Mouse (Mus musculus) brown adipose tissue, adult 24 weeks (tissue): Measurements from ENCODE around the gene Gm49380. TPM values are rescaled to one million over a fixed set of nuclear protein-coding genes. Genes with fewer than 3 reads are reported as not detected.

Source experiments
- H3K27ac ChIP-seq: fragments of 200-500 bp; replicated peaks from 2 replicates; pipeline ENCODE4 v1.5.1; 2012; ENCODE audit warnings: low read depth, mild to moderate bottlenecking, low read length
- H3K4me1 ChIP-seq: fragments of 200-500 bp; 2 replicates; pipeline ENCODE4 v1.6.1; 2012; ENCODE audit warnings: low read length, mixed read lengths; ENCODE audit not compliant: control insufficient read depth, insufficient read depth, insufficient read length
- H3K4me3 ChIP-seq: fragments of 200-500 bp; 2 replicates; pipeline ENCODE4 v1.5.1; 2012; ENCODE audit warnings: low read depth, mild to moderate bottlenecking, low read length, moderate library complexity; ENCODE audit not compliant: insufficient read depth
- polyA plus RNA-seq: library from polyadenylated mRNA; stranded (reverse); fragments of >200 nt; gene quantifications from 2 replicates; pipeline ENCODE4 v1.2.4, GENCODE M21; 2012; ENCODE audit not compliant: missing spikeins, insufficient read depth, insufficient read length

Gene Gm49380
- polyA plus RNA-seq, 1 experiment: not detected

DNA sequence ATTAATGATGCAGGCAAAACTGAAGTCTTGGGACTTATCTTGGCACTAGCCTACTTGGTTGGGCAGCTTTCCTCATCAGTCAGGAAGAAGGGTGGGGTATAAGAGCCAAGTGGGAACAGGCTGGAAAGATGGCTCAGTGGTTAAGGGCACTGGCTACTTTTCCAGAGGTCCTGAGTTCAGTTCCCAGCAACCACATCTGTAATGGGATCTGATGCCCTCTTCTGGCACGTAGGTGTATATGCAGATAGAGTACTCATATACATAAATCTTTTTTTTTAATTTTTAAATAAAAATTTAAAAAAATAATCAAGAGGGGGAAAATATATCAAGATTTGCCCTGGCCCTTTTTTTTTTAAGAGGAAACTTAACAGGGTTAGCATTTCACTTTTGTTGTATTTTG lies 48.1 kb downstream of the Gm49380 start:
- no peak overlapping the region for H3K27ac ChIP-seq
- no peak overlapping the region for H3K4me3 ChIP-seq
- H3K4me1 ChIP-seq: peaks cover 3% of the 10 kb centered on the region; the same call in 1 of the 2 replicates

DNA sequence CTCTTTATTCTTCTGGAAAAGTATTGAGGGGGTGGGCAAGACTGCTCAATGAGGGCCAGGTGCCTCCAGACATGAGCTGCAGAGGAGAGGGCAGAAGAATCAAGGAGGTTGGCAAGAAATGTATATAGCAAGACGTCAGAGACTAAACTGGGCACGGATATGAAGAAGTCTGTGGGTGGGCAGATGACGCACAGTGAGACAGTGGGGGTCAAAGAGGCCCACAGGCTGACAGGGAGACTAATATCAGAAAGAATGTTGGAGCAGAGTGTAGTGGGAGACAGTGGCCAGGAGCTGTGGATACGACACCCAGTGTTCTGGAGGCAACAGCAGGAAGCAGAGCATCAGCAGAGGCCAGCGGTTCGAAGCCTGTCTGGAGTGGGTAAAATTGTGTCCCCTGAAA lies 54.7 kb downstream of the Gm49380 start:
- no peak overlapping the region for H3K4me3 ChIP-seq
- H3K4me1 ChIP-seq: no peaks in the 10 kb centered on the region
- no peak overlapping the region for H3K27ac ChIP-seq

DNA sequence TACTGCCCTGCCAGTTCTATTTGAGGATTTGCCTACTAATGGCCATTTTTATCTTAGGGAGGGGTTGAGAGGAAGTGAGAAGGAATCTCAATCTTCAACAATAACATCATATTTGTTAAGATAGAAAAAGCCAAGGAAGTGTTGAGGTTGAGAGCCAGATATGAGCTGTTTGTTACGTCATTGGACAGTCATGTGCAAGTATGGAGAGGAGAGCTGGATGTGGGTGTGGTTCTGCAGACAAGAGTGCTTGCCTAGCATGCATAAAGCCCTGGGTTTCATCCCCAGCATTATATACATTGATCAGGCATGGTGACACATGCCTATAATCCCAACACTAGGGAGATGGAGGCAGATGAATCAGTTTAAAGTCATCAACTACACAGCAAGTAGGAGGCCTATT lies 59.4 kb downstream of the Gm49380 start:
- H3K4me1 ChIP-seq: no peaks in the 10 kb centered on the region
- no peak overlapping the region for H3K4me3 ChIP-seq
- H3K27ac ChIP-seq: no peak overlapping the region

DNA sequence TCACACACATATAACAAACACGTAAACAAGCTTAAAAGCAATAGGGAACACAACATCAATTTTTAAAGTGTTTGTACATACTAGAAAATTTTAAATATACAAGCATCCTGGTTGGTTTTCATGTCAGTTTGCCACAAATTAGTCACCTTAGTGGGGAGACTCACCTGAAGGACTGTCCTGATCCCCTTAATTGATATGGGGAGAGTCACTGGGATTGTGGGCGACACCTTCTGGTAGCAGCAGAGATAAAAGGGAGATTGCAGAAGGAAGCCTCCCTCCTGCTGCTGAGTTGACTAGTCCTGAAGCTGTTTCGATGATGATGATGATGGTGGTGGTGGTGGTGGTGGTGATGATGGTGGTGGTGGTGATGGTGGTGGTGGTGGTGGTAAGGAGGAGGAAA lies 60.4 kb downstream of the Gm49380 start:
- Histone ChIP-seq H3K27ac (no peak overlapping the region), H3K4me3 (no peak overlapping the region), H3K4me1 (no peaks in the 10 kb centered on the region)

DNA sequence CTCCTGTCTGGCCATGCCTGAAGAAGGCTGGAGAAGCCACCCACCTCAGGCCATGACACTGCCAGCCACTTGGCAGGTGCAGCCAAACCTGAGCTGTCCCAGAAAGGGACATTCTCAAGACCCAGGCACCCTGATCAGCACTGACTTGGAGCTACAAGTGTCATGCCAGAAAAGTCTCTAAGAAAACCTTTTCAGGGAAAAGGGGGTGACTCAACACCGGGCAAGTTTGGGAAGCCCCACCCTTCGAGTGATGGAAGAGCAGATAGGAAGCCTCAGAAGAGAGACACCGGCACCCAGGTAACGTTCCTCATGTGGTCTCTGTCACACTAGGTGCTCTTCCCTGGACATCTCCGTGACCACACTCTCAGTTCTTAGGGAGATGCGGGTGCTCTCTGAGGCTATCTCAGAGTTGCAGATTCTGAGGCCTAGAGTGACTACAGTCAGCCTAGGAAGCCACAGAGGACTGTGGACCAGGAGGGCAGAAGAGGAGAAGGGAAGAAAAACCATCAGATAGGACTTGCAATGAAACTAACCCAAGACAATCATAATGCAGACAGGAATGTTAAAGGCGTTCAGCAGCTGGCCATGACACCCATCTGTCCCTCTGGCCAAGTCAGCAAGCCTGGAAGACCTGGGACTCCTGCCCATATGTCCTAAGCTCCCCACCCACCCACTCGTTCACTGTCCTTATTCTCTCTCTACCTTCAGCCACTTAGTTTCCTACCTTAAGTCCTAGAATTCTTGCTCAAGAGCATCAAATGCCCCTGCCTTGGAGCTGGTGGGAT lies 63.7 kb downstream of the Gm49380 start:
- no peak overlapping the region for H3K27ac ChIP-seq
- no peaks in the 10 kb centered on the region for H3K4me1 ChIP-seq
- no peak overlapping the region for H3K4me3 ChIP-seq

DNA sequence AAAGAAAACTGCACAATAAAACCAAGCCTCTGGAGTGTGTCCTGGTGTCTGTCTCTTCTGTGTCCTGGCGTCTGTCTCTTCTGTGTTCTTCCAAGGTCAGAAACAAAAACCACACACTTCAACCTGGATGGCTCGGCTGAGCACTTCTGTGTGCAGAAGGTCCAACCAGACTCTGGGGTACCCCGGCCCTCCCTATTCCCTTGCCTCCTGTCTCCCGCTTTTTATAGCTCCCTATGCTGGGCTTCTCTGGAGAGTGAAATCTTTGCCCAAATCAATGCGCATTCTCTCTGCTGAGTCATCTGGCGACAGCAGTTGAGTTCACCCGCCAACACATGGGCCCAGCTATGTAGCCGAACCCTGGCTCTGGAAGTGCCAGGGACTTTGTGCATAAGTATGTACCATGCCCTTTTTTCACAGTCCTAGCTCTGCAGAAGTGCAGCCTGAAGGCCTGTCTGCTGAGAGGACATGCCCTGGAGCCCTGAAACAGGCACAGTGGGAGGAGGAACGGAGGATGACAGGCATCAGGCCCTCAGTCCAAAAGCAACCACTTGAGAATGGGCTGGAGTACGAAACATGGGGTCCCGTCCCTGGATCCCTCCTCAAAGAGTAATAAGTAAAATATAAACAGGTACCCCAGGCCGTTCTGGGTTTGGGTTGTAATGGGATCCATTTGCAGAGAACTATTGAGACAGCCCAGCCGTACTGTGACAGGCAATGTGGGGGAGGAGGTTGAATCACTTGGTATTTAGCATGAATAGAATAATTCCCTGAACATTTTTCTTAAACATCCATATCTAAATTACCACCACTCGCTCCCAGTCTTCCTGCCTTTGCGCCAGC lies 64.5 kb downstream of the Gm49380 start:
- Histone ChIP-seq H3K27ac (no peak overlapping the region), H3K4me3 (no peak overlapping the region), H3K4me1 (no peaks in the 10 kb centered on the region)

DNA sequence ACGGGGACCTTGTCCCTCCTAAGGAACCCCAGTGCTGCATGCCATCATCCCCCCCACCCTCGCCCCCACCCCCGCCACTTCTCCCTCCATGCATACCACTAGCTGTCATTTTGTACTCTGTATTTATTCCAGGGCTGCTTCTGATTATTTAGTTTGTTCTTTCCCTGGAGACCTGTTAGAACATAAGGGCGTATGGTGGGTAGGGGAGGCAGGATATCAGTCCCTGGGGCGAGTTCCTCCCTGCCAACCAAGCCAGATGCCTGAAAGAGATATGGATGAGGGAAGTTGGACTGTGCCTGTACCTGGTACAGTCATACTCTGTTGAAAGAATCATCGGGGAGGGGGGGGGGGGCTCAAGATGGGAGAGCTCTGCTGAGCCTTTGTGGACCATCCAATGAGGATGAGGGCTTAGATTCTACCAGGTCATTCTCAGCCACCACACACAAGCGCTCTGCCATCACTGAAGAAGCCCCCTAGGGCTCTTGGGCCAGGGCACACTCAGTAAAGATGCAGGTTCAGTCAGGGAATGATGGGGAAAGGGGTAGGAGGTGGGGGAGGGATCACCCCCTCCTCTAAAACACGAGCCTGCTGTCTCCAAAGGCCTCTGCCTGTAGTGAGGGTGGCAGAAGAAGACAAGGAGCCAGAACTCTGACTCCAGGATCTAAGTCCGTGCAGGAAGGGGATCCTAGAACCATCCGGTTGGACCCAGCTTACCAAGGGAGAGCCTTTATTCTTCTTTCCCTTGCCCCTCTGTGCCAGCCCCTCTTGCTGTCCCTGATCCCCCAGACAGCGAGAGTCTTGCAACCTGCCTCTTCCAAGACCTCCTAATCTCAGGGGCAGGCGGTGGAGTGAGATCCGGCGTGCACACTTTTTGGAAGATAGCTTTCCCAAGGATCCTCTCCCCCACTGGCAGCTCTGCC lies 65.5 kb downstream of the Gm49380 start:
- Histone ChIP-seq H3K4me1 (no peaks in the 10 kb centered on the region), H3K4me3 (no peak overlapping the region), H3K27ac (no peak overlapping the region)

DNA sequence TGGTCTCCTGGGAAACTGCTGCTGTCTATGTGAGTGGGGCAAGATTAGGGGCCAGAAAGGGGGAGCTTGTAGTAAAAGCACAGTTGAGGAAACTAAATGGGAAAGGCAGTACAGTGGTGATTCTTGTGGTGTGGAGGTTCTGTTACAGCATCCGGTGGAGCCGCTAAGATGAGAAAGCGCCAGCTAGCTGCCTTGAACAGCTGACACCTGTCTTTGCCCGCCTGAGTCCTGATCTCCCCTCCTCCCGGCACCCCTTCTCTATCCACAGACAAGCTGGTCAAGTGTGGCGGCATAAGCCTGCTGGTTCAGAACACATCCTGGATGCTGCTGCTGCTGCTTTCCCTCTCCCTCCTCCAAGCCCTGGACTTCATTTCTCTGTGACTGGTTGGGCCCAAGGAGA lies 66.2 kb downstream of the Gm49380 start:
- H3K27ac ChIP-seq: no peak overlapping the region
- H3K4me3 ChIP-seq: no peak overlapping the region

DNA sequence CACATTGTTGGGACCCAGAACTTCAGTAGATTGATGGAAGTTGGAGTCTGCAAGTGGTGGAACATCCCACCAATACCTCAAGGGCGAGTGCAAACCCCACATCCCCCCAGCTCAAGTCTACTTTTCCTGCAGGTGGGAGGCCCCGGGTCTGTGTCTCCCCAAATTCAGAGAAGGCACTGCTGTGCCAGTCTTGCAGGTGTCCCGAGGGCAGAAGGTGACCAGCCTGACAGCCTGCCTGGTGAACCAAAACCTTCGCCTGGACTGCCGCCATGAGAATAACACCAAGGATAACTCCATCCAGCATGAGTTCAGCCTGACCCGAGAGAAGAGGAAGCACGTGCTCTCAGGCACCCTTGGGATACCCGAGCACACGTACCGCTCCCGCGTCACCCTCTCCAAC lies 66.9 kb downstream of the Gm49380 start:
- no peak overlapping the region for H3K4me3 ChIP-seq
- 0 out of 2 replicates have a peak, but pooled peaks cover 2% of the 10 kb centered on the region for H3K4me1 ChIP-seq
- H3K27ac ChIP-seq: no peak overlapping the region

More for the DNA sequence above, 66.2 kb downstream of the Gm49380 start:
- H3K4me1 ChIP-seq: 0 out of 2 replicates have a peak, but pooled peaks cover 2% of the 10 kb centered on the region

DNA sequence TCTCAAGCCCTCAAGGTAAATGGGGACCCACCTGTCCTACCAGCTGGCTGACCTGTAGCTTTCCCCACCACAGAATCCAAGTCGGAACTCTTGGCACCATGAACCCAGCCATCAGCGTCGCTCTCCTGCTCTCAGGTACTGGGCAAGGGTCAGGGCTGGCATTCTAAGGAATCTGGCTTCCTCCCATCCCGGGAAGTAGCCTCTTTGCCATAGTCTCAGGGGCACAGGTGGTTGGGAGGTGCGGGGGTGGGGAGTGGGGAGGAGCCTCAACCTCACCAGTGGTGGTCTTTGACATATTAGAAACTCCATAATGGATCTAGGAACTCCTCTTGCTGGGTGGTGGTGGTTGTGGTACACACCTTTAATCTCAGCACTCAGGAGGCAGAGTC lies 67.4 kb downstream of the Gm49380 start:
- H3K4me3 ChIP-seq: no peak overlapping the region
- 0 out of 2 replicates have a peak, but pooled peaks cover 2% of the 10 kb centered on the region for H3K4me1 ChIP-seq
- H3K27ac ChIP-seq: no peak overlapping the region

DNA sequence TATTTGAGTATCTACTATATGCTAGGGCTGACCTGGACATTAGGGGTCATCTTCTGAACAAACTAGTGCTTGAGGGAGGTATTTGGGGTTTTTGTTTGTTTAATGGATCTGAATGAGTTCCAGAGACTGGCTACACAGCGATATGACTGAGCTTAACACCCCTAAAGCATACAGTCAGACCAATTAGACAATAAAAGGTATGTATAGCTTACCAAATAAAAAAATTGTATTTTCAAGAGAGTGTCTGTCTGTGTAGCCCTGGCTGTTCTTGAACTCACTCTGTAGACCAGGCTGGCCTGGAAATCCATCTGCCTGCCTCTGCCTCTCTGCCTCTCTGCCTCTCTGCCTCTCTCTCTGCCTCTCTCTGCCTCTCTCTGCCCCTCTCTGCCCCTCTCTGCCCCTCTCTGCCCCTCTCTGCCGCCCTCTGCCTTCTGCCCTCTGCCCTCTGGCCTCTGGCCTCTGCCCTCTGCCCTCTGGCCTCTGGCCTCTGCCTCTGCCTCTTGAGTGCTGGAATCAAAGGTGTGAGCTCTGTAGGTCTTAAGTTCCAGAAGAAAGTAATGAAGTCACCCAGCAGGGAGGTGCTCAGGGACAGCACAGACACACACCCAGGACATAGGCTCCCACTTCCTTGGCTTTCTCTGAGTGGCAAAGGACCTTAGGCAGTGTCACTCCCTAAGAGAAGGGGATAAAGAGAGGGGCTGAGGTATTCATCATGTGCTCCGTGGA lies 68.0 kb downstream of the Gm49380 start:
- no peak overlapping the region for H3K27ac ChIP-seq
- no peak overlapping the region for H3K4me3 ChIP-seq
- 0 out of 2 replicates have a peak, but pooled peaks cover 2% of the 10 kb centered on the region for H3K4me1 ChIP-seq

DNA sequence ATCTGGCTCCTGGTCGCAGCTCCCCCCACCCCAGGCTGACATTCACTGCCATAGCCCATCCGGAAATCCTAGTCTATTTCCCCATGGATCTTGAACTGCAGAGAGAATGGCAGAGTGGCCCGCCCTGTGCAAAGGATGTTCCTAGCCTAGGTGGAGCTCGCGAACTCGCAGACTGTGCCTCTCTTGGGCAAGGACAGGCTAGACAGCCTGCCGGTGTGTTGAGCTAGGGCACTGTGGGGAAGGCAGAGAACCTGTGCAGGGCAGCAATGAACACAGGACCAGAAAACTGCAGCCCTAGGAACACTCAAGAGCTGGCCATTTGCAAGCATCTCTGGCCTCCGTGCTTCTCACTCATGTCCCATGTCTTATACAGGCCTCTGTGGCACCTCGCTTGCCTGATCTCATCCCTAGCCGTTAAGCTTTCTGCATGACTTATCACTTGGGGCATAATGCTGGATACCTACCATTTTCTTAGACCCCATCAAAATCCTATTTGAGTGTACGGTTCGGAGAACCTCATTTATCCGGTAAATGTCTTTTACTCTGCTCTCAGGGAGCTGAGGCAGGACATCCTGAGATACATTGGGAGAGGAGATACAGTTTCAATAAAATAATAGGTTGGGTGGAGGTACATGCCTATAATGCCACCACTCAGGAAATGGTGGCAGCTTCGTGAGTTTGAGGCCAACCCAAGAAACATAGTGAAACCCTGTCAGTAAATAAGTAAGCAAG lies 68.7 kb downstream of the Gm49380 start:
- Histone ChIP-seq H3K4me3 (peak overlapping the region; percentile 2; the same call in 1 of the 2 replicates), H3K27ac (no peak overlapping the region), H3K4me1 (0 out of 2 replicates have a peak, but pooled peaks cover 2% of the 10 kb centered on the region)

DNA sequence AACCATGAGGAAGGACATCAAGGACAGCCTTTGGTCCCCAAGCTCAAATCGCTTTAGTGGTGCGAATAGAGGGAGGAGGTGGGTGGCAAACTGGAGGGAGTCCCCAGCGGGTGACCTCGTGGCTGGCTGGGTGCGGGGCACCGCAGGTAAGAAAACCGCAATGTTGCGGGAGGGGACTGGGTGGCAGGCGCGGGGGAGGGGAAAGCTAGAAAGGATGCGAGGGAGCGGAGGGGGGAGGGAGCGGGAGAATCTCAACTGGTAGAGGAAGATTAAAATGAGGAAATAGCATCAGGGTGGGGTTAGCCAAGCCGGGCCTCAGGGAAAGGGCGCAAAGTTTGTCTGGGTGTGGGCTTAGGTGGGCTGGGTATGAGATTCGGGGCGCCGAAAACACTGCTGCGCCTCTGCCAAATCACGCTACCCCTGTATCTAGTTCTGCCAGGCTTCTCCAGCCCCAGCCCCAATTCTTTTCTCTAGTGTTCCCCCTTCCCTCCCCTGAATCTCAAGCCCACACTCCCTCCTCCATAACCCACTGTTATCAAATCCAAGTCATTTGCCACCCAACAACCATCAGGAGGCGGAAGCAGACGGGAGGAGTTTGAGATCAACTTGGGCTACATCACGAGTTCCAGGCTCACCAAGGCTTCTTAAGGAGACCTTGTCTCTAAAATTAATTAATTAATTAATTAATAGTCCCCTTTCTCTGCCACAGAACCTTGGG lies 69.4 kb downstream of the Gm49380 start:
- no peak overlapping the region for H3K27ac ChIP-seq
- 0 out of 2 replicates have a peak, but pooled peaks cover 2% of the 10 kb centered on the region for H3K4me1 ChIP-seq
- peak overlapping the region; percentile 54 for H3K4me3 ChIP-seq
